Mouse (Mus musculus): ENCODE measurements around the gene Tcstv1. TPM values are rescaled to one million over a fixed set of nuclear protein-coding genes. Genes with fewer than 3 reads are reported as not detected.
"Not testable (repeated sequence)": the region's sequence is repeated elsewhere in the genome, so short reads cannot be mapped to it uniquely, and the experiment has no call there.

Gene Tcstv1
- not detected in 2 replicates for polyA plus RNA-seq (2015; fragmentation: Nextera tagmentation; extraction: Ambion mirVana)

- H3K4me1 ChIP-seq; ATAC-seq (ENCODE audit: insufficient number of reproducible peaks, low FRiP score, low TSS enrichment, low read depth); H3K4me3 ChIP-seq; H3K27me3 ChIP-seq; H3K4me2 ChIP-seq; H3K9ac ChIP-seq; H3K27ac ChIP-seq; H3K36me3 ChIP-seq; H3K9me3 ChIP-seq: not testable (repeated sequence)
- 83% methylated on average over 3 of the region's 3 CpGs for WGBS
Measured at GRCm38 (mm10) chr13:119894685-119895084, at the start of gene Tcstv1. TSS of gene Tcstv1 (minus strand) at chr13:119894785.

GRCm38 (mm10) chr13:119929172-119929571 lies 34.6 kb upstream of the Tcstv1 start, which contains the start of gene Gm21761:
TSS of gene Gm21761 (minus strand) at chr13:119929272.
- H3K4me2 ChIP-seq; H3K27ac ChIP-seq; H3K9ac ChIP-seq; H3K4me1 ChIP-seq; ATAC-seq (ENCODE audit: insufficient number of reproducible peaks, low FRiP score, low TSS enrichment, low read depth); H3K9me3 ChIP-seq; H3K27me3 ChIP-seq; H3K4me3 ChIP-seq; H3K36me3 ChIP-seq: not testable (repeated sequence)
- WGBS = 86% methylated on average over 1 of the region's 5 CpGs

GRCm38 (mm10) chr13:119924597-119925340 lies 30.2 kb upstream of the Tcstv1 start:
- H3K9ac ChIP-seq; H3K9me3 ChIP-seq; H3K36me3 ChIP-seq; ATAC-seq (ENCODE audit: insufficient number of reproducible peaks, low FRiP score, low TSS enrichment, low read depth); H3K4me3 ChIP-seq; H3K4me1 ChIP-seq; H3K4me2 ChIP-seq; H3K27me3 ChIP-seq; H3K27ac ChIP-seq: not testable (repeated sequence)
- WGBS = 68% methylated on average over 3 of the region's 3 CpGs

GRCm38 (mm10) chr13:119916966-119917722 lies 22.6 kb upstream of the Tcstv1 start:
- not testable (repeated sequence) for H3K27me3 ChIP-seq; H3K27ac ChIP-seq; H3K4me2 ChIP-seq; H3K4me1 ChIP-seq; ATAC-seq (ENCODE audit: insufficient number of reproducible peaks, low FRiP score, low TSS enrichment, low read depth); H3K4me3 ChIP-seq; H3K9me3 ChIP-seq; H3K9ac ChIP-seq; H3K36me3 ChIP-seq
- 74% methylated on average over 4 of the region's 5 CpGs for WGBS

- H3K4me2 ChIP-seq; H3K27me3 ChIP-seq; ATAC-seq (ENCODE audit: insufficient number of reproducible peaks, low FRiP score, low TSS enrichment, low read depth); H3K4me1 ChIP-seq; H3K4me3 ChIP-seq; H3K9ac ChIP-seq; H3K9me3 ChIP-seq; H3K36me3 ChIP-seq; H3K27ac ChIP-seq: not testable (repeated sequence)
- 61% methylated on average over 2 of the region's 2 CpGs for WGBS
Measured at GRCm38 (mm10) chr13:119916449-119916848, 21.9 kb upstream of the Tcstv1 start.

- not testable (repeated sequence) for H3K36me3 ChIP-seq; H3K9ac ChIP-seq; H3K4me3 ChIP-seq; H3K4me2 ChIP-seq; ATAC-seq (ENCODE audit: insufficient number of reproducible peaks, low FRiP score, low TSS enrichment, low read depth); H3K9me3 ChIP-seq; H3K4me1 ChIP-seq; H3K27me3 ChIP-seq; H3K27ac ChIP-seq
- 46% methylated on average over 5 of the region's 5 CpGs for WGBS
Measured at GRCm38 (mm10) chr13:119898549-119898948, 4.0 kb upstream of the Tcstv1 start.

- ATAC-seq (ENCODE audit: insufficient number of reproducible peaks, low FRiP score, low TSS enrichment, low read depth); H3K4me2 ChIP-seq; H3K9ac ChIP-seq; H3K36me3 ChIP-seq; H3K27me3 ChIP-seq; H3K4me1 ChIP-seq; H3K4me3 ChIP-seq; H3K27ac ChIP-seq; H3K9me3 ChIP-seq: not testable (repeated sequence)
- 25% methylated on average over 4 of the region's 4 CpGs for WGBS
Measured at GRCm38 (mm10) chr13:119886896-119887295, 7.7 kb downstream of the Tcstv1 start.

GRCm38 (mm10) chr13:119864395-119864999 lies 30.1 kb downstream of the Tcstv1 start:
- WGBS = 79% methylated on average over 6 of the region's 7 CpGs
- ATAC-seq (ENCODE audit: insufficient number of reproducible peaks, low FRiP score, low TSS enrichment, low read depth) = not testable (repeated sequence)

GRCm38 (mm10) chr13:119862399-119862798 lies 32.2 kb downstream of the Tcstv1 start:
- not testable (repeated sequence) for H3K27me3 ChIP-seq

More at GRCm38 (mm10) chr13:119864395-119864999, 30.1 kb downstream of the Tcstv1 start:
- not testable (repeated sequence) for H3K4me3 ChIP-seq, H3K4me1 ChIP-seq, H3K9ac ChIP-seq, H3K4me2 ChIP-seq, H3K27me3 ChIP-seq, H3K27ac ChIP-seq, H3K36me3 ChIP-seq, H3K9me3 ChIP-seq

More at GRCm38 (mm10) chr13:119862399-119862798, 32.2 kb downstream of the Tcstv1 start:
- H3K27ac ChIP-seq; H3K4me2 ChIP-seq; ATAC-seq (ENCODE audit: insufficient number of reproducible peaks, low FRiP score, low TSS enrichment, low read depth); H3K9me3 ChIP-seq; H3K4me3 ChIP-seq; H3K9ac ChIP-seq; H3K36me3 ChIP-seq; H3K4me1 ChIP-seq: not testable (repeated sequence)
- no CpG with 5 or more reads among the region's 6 CpGs for WGBS

Other genes starting within 250 kb of the Tcstv1 start
- 135 and 139 TPM in 2 replicates for gene Hmgcs1, start 204.4 kb downstream of the Tcstv1 start, polyA plus RNA-seq (2015; fragmentation: Nextera tagmentation; extraction: Ambion mirVana)
- gene Nim1k, start 138.9 kb downstream of the Tcstv1 start, polyA plus RNA-seq (2015; fragmentation: Nextera tagmentation; extraction: Ambion mirVana) = 2.6 and 2.7 TPM in 2 replicates
- gene Zfp131, start 103.9 kb downstream of the Tcstv1 start, polyA plus RNA-seq (2015; fragmentation: Nextera tagmentation; extraction: Ambion mirVana) = 29.2 and 32.2 TPM in 2 replicates
- gene AF067063, start 64.6 kb downstream of the Tcstv1 start, polyA plus RNA-seq (2015; fragmentation: Nextera tagmentation; extraction: Ambion mirVana) = not detected in 2 replicates
- gene D13Ertd608e, start 58.8 kb downstream of the Tcstv1 start, polyA plus RNA-seq (2015; fragmentation: Nextera tagmentation; extraction: Ambion mirVana) = not detected in 2 replicates
- not detected in 2 replicates for gene Gm21761, start 34.5 kb upstream of the Tcstv1 start, polyA plus RNA-seq (2015; fragmentation: Nextera tagmentation; extraction: Ambion mirVana)
- gene B020031M17Rik, start 56.0 kb upstream of the Tcstv1 start, polyA plus RNA-seq (2015; fragmentation: Nextera tagmentation; extraction: Ambion mirVana) = not detected in 2 replicates
- gene Gm36079, start 132.2 kb upstream of the Tcstv1 start, polyA plus RNA-seq (2015; fragmentation: Nextera tagmentation; extraction: Ambion mirVana) = not detected in 2 replicates
- gene Gm21188, start 157.4 kb upstream of the Tcstv1 start, polyA plus RNA-seq (2015; fragmentation: Nextera tagmentation; extraction: Ambion mirVana) = 0.23 TPM in 1 of 2 replicates, not detected in the other
- gene Gm20767, start 245.5 kb upstream of the Tcstv1 start, polyA plus RNA-seq (2015; fragmentation: Nextera tagmentation; extraction: Ambion mirVana) = not detected in 2 replicates